Mouse (Mus musculus) cortical plate, adult 2 months (tissue): ENCODE measurements around the gene Mast4. TPM values are rescaled to one million over a fixed set of nuclear protein-coding genes. Genes with fewer than 3 reads are reported as not detected.

Source experiments
- H3K27ac ChIP-seq: fragments of 200-500 bp; 2 replicates; pipeline ENCODE4 v1.5.1; 2012; ENCODE audit warnings: low read length, control low read depth, inconsistent platforms; ENCODE audit not compliant: insufficient read depth
- H3K4me1 ChIP-seq: fragments of 200-500 bp; 2 replicates; pipeline ENCODE4 v1.6.1; 2011; ENCODE audit warnings: low read length; ENCODE audit not compliant: control insufficient read depth, insufficient read depth
- H3K4me3 ChIP-seq: fragments of 200-500 bp; 2 replicates; pipeline ENCODE4 v1.5.1; 2011; ENCODE audit warnings: mild to moderate bottlenecking, low read length, control low read depth; ENCODE audit not compliant: insufficient read depth
- CTCF ChIP-seq: fragments of 200-500 bp; IDR thresholded peaks from 2 replicates; pipeline ENCODE4 v1.5.1; 2011; ENCODE audit warnings: mild to moderate bottlenecking, control low read depth, low read length; ENCODE audit not compliant: insufficient read depth; ENCODE audit errors: extremely low read depth
- POLR2A ChIP-seq: fragments of 200-500 bp; IDR thresholded peaks from 2 replicates; pipeline ENCODE4 v1.6.1; 2011; ENCODE audit warnings: mild to moderate bottlenecking, low read length, control low read depth; ENCODE audit not compliant: insufficient read depth; ENCODE audit errors: extremely low read depth
- polyA plus RNA-seq: library from polyadenylated mRNA; depleted of rRNA; stranded (reverse); fragments of >200 nt; gene quantifications from 2 replicates; pipeline ENCODE4 v1.2.3, GENCODE M21; 2012

Gene Mast4
- polyA plus RNA-seq, 1 experiment = 19.6 TPM

- TF ChIP-seq POLR2A (no peak), CTCF (no peak)
- H3K27ac ChIP-seq = no peak overlapping the region
- no peaks in the 10 kb centered on the region for H3K4me1 ChIP-seq
- no peak overlapping the region for H3K4me3 ChIP-seq
Observed at GRCm38 (mm10) chr13:103336237-103336636, 1.9 kb upstream of the Mast4 start.

- Histone ChIP-seq H3K27ac (no peak overlapping the region), H3K4me3 (peak overlapping the region; percentile 38)
- TF ChIP-seq POLR2A (no peak), CTCF (no peak)
Observed at GRCm38 (mm10) chr13:103334723-103335458, 594 bp upstream of the Mast4 start.

DNA sequence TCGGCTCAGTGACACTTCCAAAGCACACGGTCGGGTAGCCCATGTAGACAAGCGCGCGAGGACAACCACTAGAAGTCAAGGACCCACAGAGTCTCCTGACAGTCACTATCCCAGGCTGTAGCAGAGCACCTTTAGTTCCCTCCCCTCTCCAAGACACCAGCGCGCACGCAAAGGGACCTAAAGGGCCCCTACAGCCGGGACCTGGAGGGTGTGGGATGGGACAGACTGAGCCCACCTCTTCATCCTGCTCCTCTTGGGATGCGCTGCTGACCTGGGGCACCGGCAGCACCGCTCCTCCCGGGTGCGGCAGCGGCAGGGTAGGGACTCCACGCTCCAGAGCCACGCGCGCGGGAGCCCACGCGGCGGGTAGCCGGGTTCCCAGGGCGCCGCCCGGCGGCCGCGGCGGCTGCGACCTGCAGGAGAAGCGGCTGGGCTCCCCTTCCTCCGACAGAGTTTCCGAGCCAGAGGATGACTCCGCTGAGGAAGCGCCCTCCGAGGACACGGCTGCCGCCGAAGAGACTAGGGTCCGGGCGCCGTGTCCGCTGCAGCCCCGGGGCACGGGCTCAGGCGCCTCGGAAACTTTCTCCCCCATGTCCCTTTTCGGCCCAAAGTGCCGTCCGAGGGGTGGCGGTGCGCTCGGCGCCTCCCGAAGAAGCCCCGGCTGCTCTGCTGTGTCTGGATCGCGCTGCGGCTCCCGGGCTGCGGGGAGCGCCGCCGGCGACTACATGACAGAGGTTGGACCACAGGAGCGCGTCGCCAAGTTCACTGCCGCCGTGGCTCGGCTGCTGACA is 501 bp downstream of the Mast4 start:
- Histone ChIP-seq H3K4me1 (no peaks in the 10 kb centered on the region), H3K27ac (0 out of 2 replicates have a peak overlapping the region, but pooled peaks have one; percentile 7), H3K4me3 (peak overlapping the region; percentile 38)
- TF ChIP-seq POLR2A (no peak), CTCF (no peak)

More at GRCm38 (mm10) chr13:103334723-103335458, 594 bp upstream of the Mast4 start:
- H3K4me1 ChIP-seq = no peaks in the 10 kb centered on the region

DNA sequence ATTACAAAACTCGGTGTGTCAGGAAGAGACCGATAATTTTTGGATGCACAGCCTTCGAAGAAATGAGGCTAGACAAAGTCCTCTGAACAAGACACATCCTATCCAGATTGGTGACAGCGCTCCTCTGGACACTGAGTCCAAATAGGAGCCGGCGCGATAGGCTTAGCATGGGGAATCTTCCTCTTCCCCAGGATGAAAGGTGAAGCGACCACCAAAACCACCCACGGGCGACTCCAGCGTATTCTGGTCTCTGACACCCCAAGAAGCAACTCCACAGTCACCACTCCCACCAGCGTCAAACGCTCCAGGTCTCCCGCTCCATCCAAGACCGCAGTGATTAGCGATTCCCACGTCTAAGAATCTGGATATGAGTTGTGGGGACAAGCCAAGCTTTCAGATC is 1.1 kb downstream of the Mast4 start:
- TF ChIP-seq POLR2A (no peak), CTCF (no peak)
- Histone ChIP-seq H3K4me3 (peak overlapping the region; percentile 38), H3K4me1 (no peaks in the 10 kb centered on the region), H3K27ac (no peak overlapping the region)

- TF ChIP-seq CTCF (no peak), POLR2A (no peak)
- Histone ChIP-seq H3K4me3 (peak overlapping the region; percentile 38; the same call in 1 of the 2 replicates), H3K4me1 (no peaks in the 10 kb centered on the region), H3K27ac (no peak overlapping the region)
Observed at GRCm38 (mm10) chr13:103332731-103333130, 1.6 kb downstream of the Mast4 start.

- Histone ChIP-seq H3K4me1 (no peaks in the 10 kb centered on the region), H3K4me3 (no peak overlapping the region), H3K27ac (no peak overlapping the region)
- TF ChIP-seq POLR2A (no peak), CTCF (no peak)
Observed at GRCm38 (mm10) chr13:103331096-103331495, 3.2 kb downstream of the Mast4 start.

DNA sequence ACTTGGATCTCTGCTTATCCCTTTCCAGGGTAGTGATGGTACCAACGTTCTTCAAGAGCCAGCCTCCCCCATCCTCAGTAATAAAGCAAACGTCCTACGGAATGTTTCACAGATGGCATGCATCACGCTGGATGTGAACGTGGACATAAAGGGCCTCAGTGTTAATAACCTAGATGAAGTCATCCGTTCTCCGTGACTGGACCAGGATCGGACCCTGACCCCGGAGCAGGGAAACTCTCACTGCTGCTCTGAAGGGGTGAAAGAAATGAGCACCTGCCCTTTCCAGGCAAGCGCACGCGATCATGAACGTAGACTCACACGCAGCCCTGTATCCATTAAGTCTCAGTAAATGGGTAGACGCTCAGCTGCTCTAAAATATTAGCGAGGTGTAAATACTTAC is 6.0 kb downstream of the Mast4 start:
- no peak overlapping the region for H3K4me3 ChIP-seq
- TF ChIP-seq CTCF (no peak), POLR2A (no peak)
- H3K27ac ChIP-seq = no peak overlapping the region
- no peaks in the 10 kb centered on the region for H3K4me1 ChIP-seq

DNA sequence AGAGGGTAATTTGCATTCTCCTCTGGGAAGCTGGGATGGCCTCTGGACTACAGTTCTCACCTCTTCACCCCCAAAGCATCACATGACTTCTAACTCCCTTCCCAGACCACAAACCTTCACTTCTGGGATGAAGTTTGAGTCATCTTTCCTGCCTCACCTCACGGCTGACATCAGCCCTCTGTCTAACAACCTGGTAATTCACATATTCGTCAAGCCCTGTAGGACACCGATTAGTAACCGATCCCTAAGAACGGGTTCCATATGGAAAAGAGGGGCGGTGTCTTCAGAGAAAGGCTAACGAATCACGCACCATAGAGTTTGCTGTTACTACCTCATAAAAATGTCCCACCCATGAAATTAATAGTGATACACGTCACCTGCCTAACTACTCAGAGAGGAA is 6.5 kb downstream of the Mast4 start:
- no peak for TF ChIP-seq CTCF
- no peak for TF ChIP-seq POLR2A
- no peak overlapping the region for H3K4me3 ChIP-seq
- H3K4me1 ChIP-seq = no peaks in the 10 kb centered on the region
- no peak overlapping the region for H3K27ac ChIP-seq

- TF ChIP-seq CTCF = no peak
- no peak for TF ChIP-seq POLR2A
- no peaks in the 10 kb centered on the region for H3K4me1 ChIP-seq
- no peak overlapping the region for H3K27ac ChIP-seq
- H3K4me3 ChIP-seq = no peak overlapping the region
Observed at GRCm38 (mm10) chr13:103326186-103326585, 8.1 kb downstream of the Mast4 start.
